In genomic region chr6:145969572-145969971, GRCm38 (mm10) we compare ENCODE assay signal across 11 mouse cellular contexts. TPM values are rescaled to one million over a fixed set of nuclear protein-coding genes. Genes with fewer than 3 reads are reported as not detected.
A peak's percentile ranks its signal among the peaks of the same experiment; 100 is the strongest.
DNase-seq lines count a peak whose midpoint lies in the region; TF ChIP-seq lines count a peak whose summit lies in the region.
"Had no signal": no experiment of that assay in that cellular context is flagged by ENCODE, and none has a peak within 500 bp of the region (broad histone marks: within the 10 kb centered on the region; RNA-seq: fewer than 3 reads in every experiment).

No protein-coding gene starts in this region.

- H3K9me3 ChIP-seq in MEL (replicated peaks; ENCODE audit: insufficient read depth, low read length) = no peaks in the 10 kb centered on the region

- no peaks in the 10 kb centered on the region for H3K36me3 ChIP-seq in MEL (ENCODE audit: control insufficient read depth in 1 of 2, insufficient read depth in 2 of 2, low read length in 2 of 2)

- no peaks in the 10 kb centered on the region for H3K27me3 ChIP-seq in MEL (ENCODE audit: control insufficient read depth in 1 of 2, insufficient read depth in 2 of 2, low read length in 2 of 2)

- peak; percentile 47 for TF ChIP-seq CTCF in gastrocnemius, adult 2 months (IDR thresholded peaks at IDR 0.05)
- peak; percentile 20; the same call in 1 of the 2 replicates for TF ChIP-seq CTCF in lung, adult 2 months (IDR thresholded peaks at IDR 0.05; ENCODE audit: insufficient read depth, low read length)
- TF ChIP-seq CTCF in MEL (IDR thresholded peaks at IDR 0.05 in 2 of 3, conservative IDR thresholded peaks at IDR 0.05 in 1 of 3; ENCODE audit: control insufficient read depth in 1 of 3, insufficient read depth in 1 of 3, low read depth in 2 of 3, low read length in 3 of 3, poor library complexity in 1 of 3, severe bottlenecking in 1 of 3) = peak; percentile 11 to 38 (median 12); a peak in 3 of 6 replicates

- no peak overlapping the region for H3K9ac ChIP-seq in MEL (ENCODE audit: control insufficient read depth, low read depth, low read length, poor library complexity, severe bottlenecking)

- DNase-seq in gastrocnemius, adult 2 months = no peak
- no peak for DNase-seq in gastrocnemius, adult 8-10 months (ENCODE audit: low spot score in 2 of 2)
- DNase-seq in lung, adult 2 months = no peak
- no peak for DNase-seq in lung, postnatal 36 days
- peak; percentile 40 for DNase-seq in 3T3-L1 (ENCODE audit: low read depth, low spot score)
- DNase-seq in MEL (ENCODE audit: low read depth, low spot score) = no peak
- DNase-seq in embryo, embryonic 9.5 days (ENCODE audit: extremely low spot score) = no peak
- DNase-seq in right cerebral cortex, postnatal 25 days = no peak
- DNase-seq: lung, postnatal 10 days; thymus, postnatal 36 days had no signal

- H3K4me1 ChIP-seq in lung, adult 2 months (ENCODE audit: control insufficient read depth, insufficient read depth, low read length) = peaks cover 3% of the 10 kb centered on the region
- no peaks in the 10 kb centered on the region for H3K4me1 ChIP-seq in MEL (ENCODE audit: control insufficient read depth in 1 of 2, insufficient read depth in 2 of 2, low read length in 2 of 2)

- intact Hi-C loops in gastrocnemius, adult 2 months (cut with DNase I) = no loop called here

- H3K79me2 ChIP-seq in MEL (ENCODE audit: control insufficient read depth, insufficient read depth, low read length, poor library complexity) = no peaks in the 10 kb centered on the region

- H3K4me3 ChIP-seq in gastrocnemius, adult 2 months = no peak overlapping the region
- no peak overlapping the region for H3K4me3 ChIP-seq in lung, adult 2 months (replicated peaks; ENCODE audit: extremely low read depth, low read depth, low read length)
- no peak overlapping the region for H3K4me3 ChIP-seq in MEL (ENCODE audit: control insufficient read depth in 1 of 2, insufficient read depth in 1 of 2, low read depth in 2 of 2, low read length in 2 of 2)

- peak overlapping the region; percentile 87 for H3K27ac ChIP-seq in gastrocnemius, adult 2 months
- H3K27ac ChIP-seq in MEL (ENCODE audit: control insufficient read depth, low read depth, low read length) = no peak overlapping the region

- TF ChIP-seq RAD21 in MEL (IDR thresholded peaks at IDR 0.05; ENCODE audit: low read depth, low read length) = no peak

- 87% methylated on average over 5 of the region's 5 CpGs for WGBS in lung, adult 2 months

- TF ChIP-seq EP300 in MEL (IDR thresholded peaks at IDR 0.05; ENCODE audit: low read depth in 1 of 2, low read length in 2 of 2) = no peak

- TF ChIP-seq POLR2A in lung, adult 2 months (IDR thresholded peaks at IDR 0.05; ENCODE audit: borderline replicate concordance, extremely low read depth, low read depth, low read length) = no peak
- TF ChIP-seq POLR2A in MEL (IDR thresholded peaks at IDR 0.05; ENCODE audit: control insufficient read depth in 1 of 2, insufficient read depth in 1 of 2, low read depth in 1 of 2, low read length in 2 of 2, poor library complexity in 1 of 2) = no peak

TF ChIP-seq in MEL, 35 proteins besides CTCF, POLR2A, EP300 and RAD21:
- no peak for TF ChIP-seq NRF1 (IDR thresholded peaks at IDR 0.05; ENCODE audit: insufficient read depth, low read depth, low read length, poor library complexity, severe bottlenecking)
- TF ChIP-seq ZKSCAN1 (IDR thresholded peaks at IDR 0.05; ENCODE audit: low read depth, low read length) = no peak
- no peak for TF ChIP-seq NELFE (IDR thresholded peaks at IDR 0.05; ENCODE audit: low read depth, low read length)
- no peak for TF ChIP-seq E2F4 (IDR thresholded peaks at IDR 0.05; ENCODE audit: borderline replicate concordance, low read depth, low read length)
- TF ChIP-seq MAZ (IDR thresholded peaks at IDR 0.05; ENCODE audit: low read depth, low read length) = no peak
- TF ChIP-seq CHD2 (IDR thresholded peaks at IDR 0.05; ENCODE audit: low read length) = no peak
- no peak for TF ChIP-seq MEF2A (IDR thresholded peaks at IDR 0.05; ENCODE audit: extremely low read depth, insufficient replicate concordance, low read depth, low read length, poor library complexity, severe bottlenecking)
- no peak for TF ChIP-seq USF1 (IDR thresholded peaks at IDR 0.05; ENCODE audit: low read depth, low read length)
- TF ChIP-seq SMC3 (IDR thresholded peaks at IDR 0.05; ENCODE audit: low read depth, low read length) = no peak
- no peak for TF ChIP-seq GABPA (IDR thresholded peaks at IDR 0.05; ENCODE audit: low read depth, low read length)
- no peak for TF ChIP-seq ZC3H11A (IDR thresholded peaks at IDR 0.05; ENCODE audit: low read depth, low read length)
- no peak for TF ChIP-seq KAT2A (conservative IDR thresholded peaks at IDR 0.05; ENCODE audit: low read depth, low read length)
- TF ChIP-seq SIN3A (IDR thresholded peaks at IDR 0.05; ENCODE audit: low read length) = no peak
- no peak for TF ChIP-seq BHLHE40 (IDR thresholded peaks at IDR 0.05; ENCODE audit: borderline replicate concordance, low read depth, low read length)
- no peak for TF ChIP-seq ELF1 (IDR thresholded peaks at IDR 0.05; ENCODE audit: low read depth, low read length)

RNA-seq across cellular contexts. Expression of gene Sspn, which starts 38.1 kb away (rescaled TPM):
- 10 to 100 TPM; 40.0 to 55.9 TPM for total RNA-seq in gastrocnemius, adult 2 months (2021)
- total RNA-seq in gastrocnemius, adult 8-10 months (2022) = 10 to 100 TPM; 32.1 to 47.3 (median 40.7) TPM
- 7.0 and 10.1 TPM in 2 replicates for polyA plus RNA-seq in lung, adult 2 months (2012; rRNA removed)
- not detected in 2 replicates for total RNA-seq in MEL (2012; rRNA removed)
- polyA plus RNA-seq in MEL (2012; ENCODE audit: insufficient read depth in 1 of 2, insufficient read length in 2 of 2, low read depth in 1 of 2, low replicate concordance in 2 of 2, missing spikeins in 1 of 2) = not detected
- polyA plus RNA-seq: activated CD4-positive, CD25-positive, alpha-beta regulatory T cell, adult 4 months had no signal

Comparison
In these comparisons a context has a peak if more than half of its experiments do, and no peak if none do; other contexts are left out.
1. RNA of gene Sspn, which starts 38.1 kb away (total RNA-seq): 40.0 to 55.9 TPM in gastrocnemius, adult 2 months and 32.1 to 47.3 TPM in gastrocnemius, adult 8-10 months; not detected in MEL; every median in the first group is over 10 times any median in the second.
2. Peak in every context shown above with its lines, with median percentiles within 50 percentile points of each other: CTCF ChIP-seq.